In the genomic region with DNA sequence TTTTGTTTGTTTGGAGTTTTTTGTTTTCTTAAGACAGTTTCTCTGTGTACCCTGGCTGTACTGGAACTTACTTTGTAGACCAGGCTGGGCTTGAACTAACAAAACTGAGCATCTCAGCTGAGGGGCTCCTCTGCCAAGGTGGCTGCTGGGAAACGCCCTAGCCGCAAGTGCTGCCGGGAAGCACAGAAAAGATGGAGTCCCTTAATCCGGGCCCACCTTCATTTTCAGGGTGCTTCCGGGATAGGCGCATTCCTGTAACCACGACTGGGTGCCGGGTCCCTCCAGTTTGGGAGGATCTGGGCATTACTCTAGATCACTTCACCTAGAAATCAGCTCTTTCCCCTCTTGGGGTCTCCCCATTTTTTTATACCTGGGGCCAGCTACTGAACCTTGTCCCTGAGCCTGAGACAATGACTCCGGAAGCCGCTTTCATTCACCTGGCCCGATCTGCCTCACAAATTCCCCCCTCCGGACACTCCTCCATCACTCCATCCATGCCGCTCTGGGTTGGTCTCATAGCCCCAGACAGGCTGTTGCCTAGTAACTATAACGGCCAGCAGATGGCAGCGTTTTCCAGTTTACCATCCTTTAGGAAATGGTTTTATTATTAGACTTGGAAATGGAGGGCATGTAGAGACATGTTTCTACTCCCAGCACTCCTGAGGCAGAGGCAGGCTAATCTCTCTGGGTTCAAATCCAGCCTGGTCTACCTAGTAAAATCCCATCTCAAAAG, we compare ENCODE assay signal across 8 mouse cellular contexts. TPM values are rescaled to one million over a fixed set of nuclear protein-coding genes. Genes with fewer than 3 reads are reported as not detected.
A peak's percentile ranks its signal among the peaks of the same experiment; 100 is the strongest.
DNase-seq lines count a peak whose midpoint lies in the region; ATAC-seq and TF ChIP-seq lines count a peak whose summit lies in the region.

No protein-coding gene starts in this region.

- H3K9me3 ChIP-seq in forebrain, embryonic 14.5 days (replicated peaks; ENCODE audit: control insufficient read depth, low read length), result no peaks in the 10 kb centered on the region
- no peaks in the 10 kb centered on the region for H3K9me3 ChIP-seq in midbrain, embryonic 13.5 days

- 16% methylated on average over 15 of the region's 15 CpGs for WGBS in forebrain, embryonic 14.5 days
- WGBS in midbrain, embryonic 13.5 days, result 19% methylated on average over 15 of the region's 15 CpGs
- 30% methylated on average over 15 of the region's 15 CpGs for WGBS in thymus, adult 2 months

- TF ChIP-seq POLR2A in thymus, adult 2 months (IDR thresholded peaks at IDR 0.05; ENCODE audit: control insufficient read depth, extremely low read depth, insufficient read depth, low read length, poor library complexity), result no peak

- H3K4me2 ChIP-seq in forebrain, embryonic 14.5 days (ENCODE audit: low read length), result no peak overlapping the region; the same call in 1 of the 2 replicates
- no peak overlapping the region for H3K4me2 ChIP-seq in midbrain, embryonic 13.5 days (replicated peaks)

- no peak overlapping the region for H3K9ac ChIP-seq in forebrain, embryonic 14.5 days (ENCODE audit: low read length)
- no peak overlapping the region for H3K9ac ChIP-seq in midbrain, embryonic 13.5 days (replicated peaks)

- H3K4me3 ChIP-seq in forebrain, embryonic 14.5 days (ENCODE audit: low read depth, low read length), result no peak overlapping the region
- H3K4me3 ChIP-seq in midbrain, embryonic 13.5 days (replicated peaks), result no peak overlapping the region
- no peak overlapping the region for H3K4me3 ChIP-seq in thymus, adult 2 months (ENCODE audit: control insufficient read depth, insufficient read depth, low read length)

- H3K27ac ChIP-seq in forebrain, embryonic 14.5 days (ENCODE audit: low read depth, low read length), result no peak overlapping the region
- no peak overlapping the region for H3K27ac ChIP-seq in midbrain, embryonic 13.5 days
- no peak overlapping the region for H3K27ac ChIP-seq in thymus, adult 2 months (ENCODE audit: control insufficient read depth, insufficient read depth, low read length)

- TF ChIP-seq CTCF in thymus, adult 2 months (IDR thresholded peaks at IDR 0.05; ENCODE audit: borderline replicate concordance, control insufficient read depth, extremely low read depth, insufficient read depth, low read length, poor library complexity), result 0 out of 2 replicates have a peak, but pooled peaks have one; percentile 16

- H3K36me3 ChIP-seq in forebrain, embryonic 14.5 days (ENCODE audit: control insufficient read depth, insufficient read depth, low read length), result no peaks in the 10 kb centered on the region
- no peaks in the 10 kb centered on the region for H3K36me3 ChIP-seq in midbrain, embryonic 13.5 days
- no peaks in the 10 kb centered on the region for H3K36me3 ChIP-seq in thymus, adult 2 months (ENCODE audit: control insufficient read depth, insufficient read depth, low read length)

- H3K4me1 ChIP-seq in forebrain, embryonic 14.5 days (ENCODE audit: control insufficient read depth, insufficient read depth, low read length), result no peaks in the 10 kb centered on the region
- 0 out of 2 replicates have a peak, but pooled peaks cover 2% of the 10 kb centered on the region for H3K4me1 ChIP-seq in midbrain, embryonic 13.5 days (replicated peaks)
- H3K4me1 ChIP-seq in thymus, adult 2 months (replicated peaks; ENCODE audit: control insufficient read depth, insufficient read depth, low read length), result peaks cover 21% of the 10 kb centered on the region

- intact Hi-C loops in left cerebral cortex, postnatal 36 days (cut with DNase I), result loop anchor here (1.0 to 5.0 kb wide), 2 partner anchors 81 to 88 kb away; no protein-coding TSS in a partner anchor

- H3K27me3 ChIP-seq in forebrain, embryonic 14.5 days (replicated peaks; ENCODE audit: control insufficient read depth, insufficient read depth, low read length), result no peaks in the 10 kb centered on the region
- H3K27me3 ChIP-seq in midbrain, embryonic 13.5 days, result peaks cover 3% of the 10 kb centered on the region; the same call in 1 of the 2 replicates
- H3K27me3 ChIP-seq in thymus, adult 2 months (ENCODE audit: control insufficient read depth, insufficient read depth, low read length), result no peaks in the 10 kb centered on the region

- DNase-seq in ovary, postnatal 10 days (ENCODE audit: low spot score), result peak; percentile 10
- DNase-seq in ovary, adult 18-20 months (ENCODE audit: low spot score), result no peak
- peak; percentile 83 for DNase-seq in adrenal gland, postnatal 14 days
- DNase-seq in forebrain, embryonic 14.5 days (ENCODE audit: low spot score), result peak; percentile 73
- DNase-seq in induced T-regulatory cell, adult 2 months (ENCODE audit: low read depth), result peak; percentile 86
- DNase-seq in left cerebral cortex, postnatal 36 days (ENCODE audit: low spot score in 2 of 2), result peak; percentile 23 to 32
- DNase-seq in thymus, adult 2 months, result peak; percentile 67

- no peak for ATAC-seq in forebrain, embryonic 14.5 days
- 0 out of 2 replicates have a peak, but pooled peaks have one; percentile 45 for ATAC-seq in midbrain, embryonic 13.5 days

RNA-seq across cellular contexts. Expression of gene Ccr4, which starts 4.8 kb away (rescaled TPM):
- total RNA-seq in adrenal gland, postnatal 14 days (2021), result not detected in 2 replicates
- not detected in 2 replicates for polyA plus RNA-seq in forebrain, embryonic 14.5 days (2014; fragmentation: Nextera tagmentation; extraction: Ambion mirVana)
- total RNA-seq in left cerebral cortex, postnatal 36 days (2021), result not detected
- polyA plus RNA-seq in midbrain, embryonic 13.5 days (2015; fragmentation: Nextera tagmentation; extraction: Ambion mirVana), result not detected in 2 replicates
- polyA plus RNA-seq in thymus, adult 2 months (2012; rRNA removed), result 88.6 and 94.5 TPM in 2 replicates

RNA-seq across cellular contexts. Expression of gene C130032M10Rik, which starts 15.5 kb away (rescaled TPM):
- not detected in 2 replicates for total RNA-seq in adrenal gland, postnatal 14 days (2021)
- polyA plus RNA-seq in forebrain, embryonic 14.5 days (2014; fragmentation: Nextera tagmentation; extraction: Ambion mirVana), result not detected in 2 replicates
- total RNA-seq in left cerebral cortex, postnatal 36 days (2021), result not detected
- not detected in 2 replicates for polyA plus RNA-seq in midbrain, embryonic 13.5 days (2015; fragmentation: Nextera tagmentation; extraction: Ambion mirVana)
- not detected in 2 replicates for polyA plus RNA-seq in thymus, adult 2 months (2012; rRNA removed)

Comparison
In these comparisons a context has a peak if more than half of its experiments do, and no peak if none do; other contexts are left out.
1. RNA of gene Ccr4, which starts 4.8 kb away (polyA plus RNA-seq): 88.6 to 94.5 TPM in thymus, adult 2 months; not detected in midbrain, embryonic 13.5 days and not detected in forebrain, embryonic 14.5 days; every median in the first group is over 10 times any median in the second.